Mouse (Mus musculus): ENCODE results near the gene Sms. TPM values are rescaled to one million over a fixed set of nuclear protein-coding genes. Genes with fewer than 3 reads are reported as not detected.

Gene Sms
- polyA plus RNA-seq, 1 experiment from 2014 or later, result 28.8 TPM

DNA sequence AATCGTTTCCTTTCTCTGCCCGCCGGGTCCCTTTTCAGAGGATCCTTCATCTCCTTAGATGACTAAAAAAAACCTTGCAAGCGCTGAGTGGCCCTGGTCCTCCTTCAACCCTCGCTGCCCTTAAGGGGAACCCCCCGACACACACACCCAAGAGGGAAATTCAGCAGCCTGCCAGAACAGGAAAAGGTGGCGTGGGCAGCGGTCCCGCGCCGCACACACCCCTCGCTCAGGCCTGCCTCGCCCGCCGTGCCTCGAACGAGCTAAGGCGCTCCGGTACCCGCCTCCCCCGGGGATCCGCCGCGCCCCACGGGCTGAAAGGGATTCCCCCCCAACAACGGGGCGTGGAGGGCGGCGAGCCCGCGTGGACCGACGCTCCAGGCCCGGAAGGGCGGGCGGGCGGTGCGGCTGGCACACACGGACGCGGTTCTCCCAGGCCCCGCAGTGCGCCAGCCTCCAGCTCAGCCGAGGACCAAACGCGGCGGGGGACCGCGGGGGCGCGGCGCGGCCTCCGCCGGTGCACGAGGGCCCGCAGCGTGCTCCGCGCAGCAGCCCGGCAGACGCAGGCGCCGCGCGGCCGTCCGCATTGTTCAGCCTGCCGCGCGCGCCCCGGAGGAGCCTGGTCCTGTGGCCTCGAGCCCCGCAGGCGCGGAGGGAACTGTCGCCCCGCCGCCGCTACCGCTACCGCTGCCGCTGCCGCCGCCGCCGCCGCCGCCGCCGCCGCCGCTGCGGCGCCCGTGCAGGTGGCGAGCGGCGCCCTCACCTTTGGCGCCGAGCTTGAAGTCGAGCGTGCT lies 747 bp downstream of the Sms start:
- 18% methylated on average over 37 of the region's 104 CpGs for WGBS
- Histone ChIP-seq H3K9me3 (ENCODE audit: control insufficient read depth) (no peaks in the 10 kb centered on the region), H3K4me3 (ENCODE audit: low read depth, low read length) (peak overlapping the region; percentile 57), H3K27me3 (replicated peaks; ENCODE audit: control insufficient read depth, insufficient read depth, low read length) (no peaks in the 10 kb centered on the region), H3K4me1 (replicated peaks; ENCODE audit: control insufficient read depth, insufficient read depth, low read length) (0 out of 2 replicates have a peak, but pooled peaks cover 3% of the 10 kb centered on the region), H3K36me3 (ENCODE audit: control insufficient read depth, insufficient read depth) (no peaks in the 10 kb centered on the region), H3K27ac (ENCODE audit: low read depth, low read length) (peak overlapping the region; percentile 21), H3K4me2 (replicated peaks; ENCODE audit: low read depth) (peak overlapping the region; percentile 78), H3K9ac (ENCODE audit: low read depth, low read length) (peak overlapping the region; percentile 46)
- TF ChIP-seq CTCF (IDR thresholded peaks at IDR 0.05; ENCODE audit: low read depth), result no peak
- peak; percentile 56 for ATAC-seq

DNA sequence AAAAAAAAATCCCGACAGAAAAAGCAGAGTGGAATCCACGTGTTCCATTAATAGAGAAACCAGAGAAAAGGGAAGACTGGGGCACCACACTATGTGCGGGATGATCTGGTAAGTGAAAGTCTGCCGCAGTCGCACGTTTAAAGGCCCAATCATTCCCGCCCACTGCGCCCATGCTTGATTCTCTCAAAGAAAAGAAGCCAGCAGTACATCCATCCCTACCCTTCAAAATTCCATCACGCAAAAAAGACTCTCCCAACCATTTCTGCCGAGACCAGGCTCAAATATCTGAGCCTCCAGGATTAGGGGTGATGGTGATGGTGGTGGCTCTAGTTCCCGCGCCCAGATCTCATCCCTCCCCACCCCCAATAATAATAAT lies 1.3 kb downstream of the Sms start:
- TF ChIP-seq CTCF (IDR thresholded peaks at IDR 0.05; ENCODE audit: low read depth), result no peak
- H3K27me3 ChIP-seq (replicated peaks; ENCODE audit: control insufficient read depth, insufficient read depth, low read length), result no peaks in the 10 kb centered on the region
- no peak for ATAC-seq
- H3K9me3 ChIP-seq (ENCODE audit: control insufficient read depth), result no peaks in the 10 kb centered on the region
- 0 out of 2 replicates have a peak, but pooled peaks cover 3% of the 10 kb centered on the region for H3K4me1 ChIP-seq (replicated peaks; ENCODE audit: control insufficient read depth, insufficient read depth, low read length)
- H3K4me2 ChIP-seq (replicated peaks; ENCODE audit: low read depth), result peak overlapping the region; percentile 78
- H3K4me3 ChIP-seq (ENCODE audit: low read depth, low read length), result peak overlapping the region; percentile 57
- H3K27ac ChIP-seq (ENCODE audit: low read depth, low read length), result no peak overlapping the region
- no peak overlapping the region for H3K9ac ChIP-seq (ENCODE audit: low read depth, low read length)
- WGBS, result 12% methylated on average over 12 of the region's 12 CpGs
- no peaks in the 10 kb centered on the region for H3K36me3 ChIP-seq (ENCODE audit: control insufficient read depth, insufficient read depth)

DNA sequence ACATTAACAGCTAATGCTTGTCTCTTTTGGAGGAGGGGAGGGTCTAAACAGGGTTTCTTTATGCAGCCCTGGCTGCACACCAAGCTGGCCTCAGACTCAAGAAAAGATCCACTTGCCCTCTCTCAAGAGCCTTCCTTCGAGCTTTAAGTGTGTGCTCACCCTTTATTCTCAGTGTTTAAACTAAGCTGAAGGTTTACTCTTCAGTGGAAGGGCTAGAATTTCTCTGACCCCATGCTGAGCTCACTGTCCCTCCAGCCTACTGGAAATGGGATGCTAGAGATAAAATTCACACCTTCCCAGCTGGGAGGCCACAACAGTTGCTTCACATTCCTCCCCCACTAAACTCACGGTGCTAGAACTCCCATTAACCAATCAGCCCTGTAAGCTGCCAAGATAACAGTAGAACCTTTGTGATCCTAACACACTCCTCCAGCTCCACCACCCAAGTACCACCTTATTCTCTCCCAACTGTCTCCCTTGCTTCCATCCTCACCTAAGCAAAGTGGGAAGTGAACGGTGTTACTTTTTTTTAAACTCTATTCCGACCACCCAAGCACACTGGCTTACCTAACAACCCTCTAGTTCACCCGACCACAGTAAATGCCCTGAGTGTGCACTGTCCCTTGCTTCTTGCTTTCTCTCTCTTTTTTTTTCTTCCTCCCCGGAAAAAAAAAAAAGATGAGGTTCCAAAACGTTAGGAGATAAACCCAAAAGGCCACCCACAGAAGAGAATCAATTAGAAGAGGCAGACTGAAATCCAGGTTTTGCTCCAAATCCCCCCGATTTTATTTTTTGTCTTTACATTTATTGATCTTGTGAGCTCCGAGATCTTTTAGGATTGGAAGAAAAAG lies 2.0 kb downstream of the Sms start:
- ATAC-seq, result no peak
- H3K4me1 ChIP-seq (replicated peaks; ENCODE audit: control insufficient read depth, insufficient read depth, low read length), result 0 out of 2 replicates have a peak, but pooled peaks cover 3% of the 10 kb centered on the region
- no peaks in the 10 kb centered on the region for H3K27me3 ChIP-seq (replicated peaks; ENCODE audit: control insufficient read depth, insufficient read depth, low read length)
- no peak overlapping the region for H3K27ac ChIP-seq (ENCODE audit: low read depth, low read length)
- WGBS, result 29% methylated on average over 9 of the region's 9 CpGs
- H3K36me3 ChIP-seq (ENCODE audit: control insufficient read depth, insufficient read depth), result no peaks in the 10 kb centered on the region
- no peak overlapping the region for H3K9ac ChIP-seq (ENCODE audit: low read depth, low read length)
- TF ChIP-seq CTCF (IDR thresholded peaks at IDR 0.05; ENCODE audit: low read depth), result no peak
- peak overlapping the region; percentile 57; the same call in 1 of the 2 replicates for H3K4me3 ChIP-seq (ENCODE audit: low read depth, low read length)
- peak overlapping the region; percentile 78 for H3K4me2 ChIP-seq (replicated peaks; ENCODE audit: low read depth)
- H3K9me3 ChIP-seq (ENCODE audit: control insufficient read depth), result no peaks in the 10 kb centered on the region

DNA sequence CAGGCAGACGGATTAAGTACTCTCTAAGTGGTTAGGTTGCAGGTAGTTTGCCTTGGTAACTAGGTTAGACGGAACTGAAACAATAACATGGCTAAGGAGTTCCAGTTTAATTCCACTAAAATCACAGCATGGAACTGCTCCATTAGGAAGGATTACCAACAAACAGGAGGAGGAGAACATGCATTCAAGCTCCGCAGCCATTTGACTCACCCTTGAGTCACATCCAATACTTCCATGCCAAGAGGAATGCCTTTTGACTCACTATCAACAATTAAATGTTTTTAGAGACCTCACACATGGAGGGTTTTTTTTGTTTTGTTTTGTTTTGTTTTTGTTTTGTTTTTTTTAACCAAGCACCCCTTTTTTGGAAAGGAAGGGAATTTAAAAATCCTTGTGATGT lies 3.3 kb downstream of the Sms start:
- no peak overlapping the region for H3K9ac ChIP-seq (ENCODE audit: low read depth, low read length)
- no peak overlapping the region for H3K4me2 ChIP-seq (replicated peaks; ENCODE audit: low read depth)
- no peak overlapping the region for H3K27ac ChIP-seq (ENCODE audit: low read depth, low read length)
- ATAC-seq, result no peak
- H3K9me3 ChIP-seq (ENCODE audit: control insufficient read depth), result no peaks in the 10 kb centered on the region
- no peak for TF ChIP-seq CTCF (IDR thresholded peaks at IDR 0.05; ENCODE audit: low read depth)
- 0 out of 2 replicates have a peak, but pooled peaks cover 3% of the 10 kb centered on the region for H3K4me1 ChIP-seq (replicated peaks; ENCODE audit: control insufficient read depth, insufficient read depth, low read length)
- no peak overlapping the region for H3K4me3 ChIP-seq (ENCODE audit: low read depth, low read length)
- 88% methylated on average over 3 of the region's 3 CpGs for WGBS
- no peaks in the 10 kb centered on the region for H3K36me3 ChIP-seq (ENCODE audit: control insufficient read depth, insufficient read depth)
- H3K27me3 ChIP-seq (replicated peaks; ENCODE audit: control insufficient read depth, insufficient read depth, low read length), result no peaks in the 10 kb centered on the region

DNA sequence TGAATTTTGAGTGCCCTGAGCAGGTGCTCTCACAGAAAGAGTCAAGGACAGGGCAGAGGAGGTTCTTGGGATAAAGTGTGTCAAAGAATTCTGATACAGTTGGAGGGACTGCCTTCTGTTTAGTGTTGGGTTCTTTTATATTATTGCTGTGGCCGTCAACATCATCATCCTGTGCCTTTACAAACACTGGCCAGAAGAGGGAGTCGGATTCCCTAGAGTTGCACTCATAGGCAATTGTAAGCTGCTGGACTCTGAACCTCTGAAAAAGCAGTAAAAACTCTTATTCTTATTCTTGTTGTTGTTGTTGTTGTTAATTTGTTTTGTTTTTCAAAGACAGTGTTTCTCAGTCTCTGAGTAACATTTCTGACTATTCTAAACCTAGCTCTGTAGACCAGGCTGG lies 5.3 kb downstream of the Sms start:
- TF ChIP-seq CTCF (IDR thresholded peaks at IDR 0.05; ENCODE audit: low read depth), result peak; percentile 67
- Histone ChIP-seq H3K9me3 (ENCODE audit: control insufficient read depth) (no peaks in the 10 kb centered on the region), H3K27ac (ENCODE audit: low read depth, low read length) (no peak overlapping the region), H3K9ac (ENCODE audit: low read depth, low read length) (no peak overlapping the region), H3K27me3 (replicated peaks; ENCODE audit: control insufficient read depth, insufficient read depth, low read length) (no peaks in the 10 kb centered on the region), H3K4me2 (replicated peaks; ENCODE audit: low read depth) (no peak overlapping the region), H3K4me3 (ENCODE audit: low read depth, low read length) (no peak overlapping the region), H3K4me1 (replicated peaks; ENCODE audit: control insufficient read depth, insufficient read depth, low read length) (0 out of 2 replicates have a peak, but pooled peaks cover 3% of the 10 kb centered on the region), H3K36me3 (ENCODE audit: control insufficient read depth, insufficient read depth) (no peaks in the 10 kb centered on the region)
- WGBS, result 28% methylated on average over 2 of the region's 2 CpGs
- ATAC-seq, result no peak

DNA sequence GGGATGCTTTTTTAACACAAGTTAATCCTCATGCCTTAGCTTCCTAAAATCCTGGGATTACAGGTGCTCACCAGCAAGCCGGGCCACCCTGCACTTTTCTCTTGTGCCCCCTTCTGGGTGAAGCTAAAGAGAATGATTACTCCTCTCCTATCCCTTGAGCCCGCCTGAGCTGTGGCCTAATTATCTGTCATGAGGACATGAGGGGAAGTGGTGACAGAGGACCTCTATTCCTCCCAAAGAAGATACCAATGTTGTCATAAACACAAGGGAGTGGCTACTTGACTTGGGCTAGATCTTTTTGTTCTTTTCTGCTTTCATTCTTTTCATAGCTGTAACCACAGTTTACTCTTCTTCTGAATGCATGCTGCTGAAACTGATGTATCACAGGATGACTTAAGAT lies 9.2 kb downstream of the Sms start:
- no peak for TF ChIP-seq CTCF (IDR thresholded peaks at IDR 0.05; ENCODE audit: low read depth)
- Histone ChIP-seq H3K27me3 (replicated peaks; ENCODE audit: control insufficient read depth, insufficient read depth, low read length) (no peaks in the 10 kb centered on the region), H3K27ac (ENCODE audit: low read depth, low read length) (no peak overlapping the region), H3K4me3 (ENCODE audit: low read depth, low read length) (no peak overlapping the region), H3K9me3 (ENCODE audit: control insufficient read depth) (no peaks in the 10 kb centered on the region), H3K9ac (ENCODE audit: low read depth, low read length) (no peak overlapping the region), H3K4me1 (replicated peaks; ENCODE audit: control insufficient read depth, insufficient read depth, low read length) (no peaks in the 10 kb centered on the region), H3K4me2 (replicated peaks; ENCODE audit: low read depth) (no peak overlapping the region), H3K36me3 (ENCODE audit: control insufficient read depth, insufficient read depth) (no peaks in the 10 kb centered on the region)
- 77% methylated on average over 2 of the region's 2 CpGs for WGBS
- ATAC-seq, result no peak

Data from intestine, postnatal 0 days (tissue).